Mouse (Mus musculus) ES-E14 (cell line): ENCODE results near the gene Hexim2. TPM values are rescaled to one million over a fixed set of nuclear protein-coding genes. Genes with fewer than 3 reads are reported as not detected.

Experiments
- DNase-seq: peaks from one replicate; pipeline ENCODE4 v3.0.0-alpha.2; 2013; ENCODE audit warnings: low read depth, low spot score
- H3K27ac ChIP-seq: 2 replicates; pipeline ENCODE4 v1.5.1; 2012; ENCODE audit warnings: low read depth, mild to moderate bottlenecking, low read length, moderate library complexity, mixed read lengths; ENCODE audit not compliant: poor library complexity, insufficient read depth, severe bottlenecking
- H3K36me3 ChIP-seq: 2 replicates; pipeline ENCODE4 v1.6.1; 2012; ENCODE audit warnings: mild to moderate bottlenecking, low read length, moderate library complexity, mixed read lengths; ENCODE audit not compliant: control insufficient read depth, poor library complexity, insufficient read depth, severe bottlenecking
- H3K4me1 ChIP-seq, 2 experiments: fragments of 150-350 bp in 1 of 2; sonication (generic) in 1 of 2; 2 replicates each; pipeline ENCODE4 v1.6.1; 2012; ENCODE audit warnings: low read length in 2 of 2, mild to moderate bottlenecking in 1 of 2, mixed read lengths in 1 of 2; ENCODE audit not compliant: control insufficient read depth in 2 of 2, insufficient read depth in 2 of 2, poor library complexity in 1 of 2
- H3K4me3 ChIP-seq, 2 experiments: fragments of 150-350 bp in 1 of 2; sonication (generic) in 1 of 2; 2 replicates each; pipeline ENCODE4 v1.5.1; 2012; ENCODE audit warnings: low read length in 2 of 2, low read depth in 1 of 2, mild to moderate bottlenecking in 1 of 2, mixed read lengths in 1 of 2; ENCODE audit not compliant: insufficient read depth in 1 of 2, poor library complexity in 1 of 2, severe bottlenecking in 1 of 2
- H3K9ac ChIP-seq: 2 replicates; pipeline ENCODE4 v1.6.1; 2012; ENCODE audit warnings: low read depth, mild to moderate bottlenecking, low read length, mixed read lengths; ENCODE audit not compliant: poor library complexity, insufficient read depth, severe bottlenecking
- H3K9me3 ChIP-seq: fragments of 150-350 bp; sonication (generic); 2 replicates; pipeline ENCODE4 v1.6.1; 2012; ENCODE audit warnings: low read depth, mild to moderate bottlenecking, low read length; ENCODE audit not compliant: control insufficient read depth, insufficient read depth
- CHD2 ChIP-seq: IDR thresholded peaks from 2 replicates; pipeline ENCODE4 v1.6.1; 2014; ENCODE audit warnings: mild to moderate bottlenecking, low read depth, low read length, inconsistent platforms
- HCFC1 ChIP-seq: IDR thresholded peaks from 2 replicates; pipeline ENCODE4 v1.6.1; 2012; ENCODE audit warnings: low read length, inconsistent platforms, borderline replicate concordance; ENCODE audit not compliant: insufficient read depth
- MAFK ChIP-seq: IDR thresholded peaks from 2 replicates; pipeline ENCODE4 v1.6.1; 2014; ENCODE audit warnings: mild to moderate bottlenecking, low read depth, low read length, inconsistent platforms; ENCODE audit not compliant: insufficient read depth
- ZC3H11A ChIP-seq: IDR thresholded peaks from 2 replicates; pipeline ENCODE4 v1.6.1; 2012; ENCODE audit warnings: low read depth, mild to moderate bottlenecking, inconsistent platforms, low read length, borderline replicate concordance
- ZNF384 ChIP-seq: IDR thresholded peaks from 2 replicates; pipeline ENCODE4 v1.6.1; 2012; ENCODE audit warnings: low read depth, low read length, inconsistent platforms
- in situ Hi-C, 2 experiments: fragments of 600-800 bp; cut with MboI; formaldehyde crosslinking; loops; one replicate each; pipeline ENCODE4 v1.15.1; 2025; ENCODE audit warnings: low sequenced_read_pairs in 2 of 2, inconsistent platforms in 1 of 2; ENCODE audit not compliant: unreplicated experiment in 2 of 2
- total RNA-seq: library from RNA; depleted of rRNA; stranded (reverse); fragments of 300-350 nt; gene quantifications from 2 replicates; pipeline ENCODE4 v1.2.3, GENCODE M21; 2012

Hexim2 gene
- total RNA-seq, 1 experiment = 9.7 TPM

- in situ Hi-C loops = no loop called here
- Histone ChIP-seq H3K4me1 (peaks cover 2 to 5% of the 10 kb centered on the region in 2 experiments; a peak in 3 of 4 replicates), H3K9ac (peak overlapping the region; percentile 33; the same call in 1 of the 2 replicates), H3K27ac (no peak overlapping the region; the same call in 1 of the 2 replicates), H3K9me3 (no peaks in the 10 kb centered on the region), H3K4me3 (peak overlapping the region in 1 of 2 experiments; percentile 2; a peak in 1 of 4 replicates), H3K36me3 (peaks cover 3% of the 10 kb centered on the region)
- TF ChIP-seq ZNF384 = no peak
- no peak for TF ChIP-seq HCFC1
- TF ChIP-seq ZC3H11A = no peak
- no peak for TF ChIP-seq MAFK
- TF ChIP-seq CHD2 = no peak
- no peak for DNase-seq
Observed at GRCm38 (mm10) chr11:103113771-103114170, 18.5 kb upstream of the Hexim2 start.

- H3K4me1 ChIP-seq = peaks cover 2 to 5% of the 10 kb centered on the region in 2 experiments; a peak in 3 of 4 replicates
- TF ChIP-seq MAFK (peak; percentile 90), HCFC1 (no peak)
- H3K36me3 ChIP-seq = peaks cover 4% of the 10 kb centered on the region
- no peaks in the 10 kb centered on the region for H3K9me3 ChIP-seq
- peak overlapping the region; percentile 68 to 96 for H3K4me3 ChIP-seq
- DNase-seq = no peak
- in situ Hi-C loops = no loop called here
- H3K27ac ChIP-seq = peak overlapping the region; percentile 95
- H3K9ac ChIP-seq = peak overlapping the region; percentile 100
Observed at GRCm38 (mm10) chr11:103114270-103114943, 17.8 kb upstream of the Hexim2 start.

GRCm38 (mm10) chr11:103115163-103116007 is 16.8 kb upstream of the Hexim2 start:
- peaks cover 2 to 5% of the 10 kb centered on the region in 2 experiments; a peak in 3 of 4 replicates for H3K4me1 ChIP-seq
- peak overlapping the region; percentile 100 for H3K9ac ChIP-seq
- in situ Hi-C loops = no loop called here
- peak overlapping the region; percentile 95 for H3K27ac ChIP-seq
- TF ChIP-seq HCFC1 (no peak; the same call in 1 of the 2 replicates), MAFK (no peak), ZC3H11A (no peak), ZNF384 (no peak), CHD2 (no peak; the same call in 1 of the 2 replicates)
- peaks cover 4% of the 10 kb centered on the region for H3K36me3 ChIP-seq
- no peak for DNase-seq
- peak overlapping the region; percentile 68 to 96 for H3K4me3 ChIP-seq
- no peaks in the 10 kb centered on the region for H3K9me3 ChIP-seq

- TF ChIP-seq ZC3H11A (no peak), CHD2 (no peak), ZNF384 (no peak), HCFC1 (peak; percentile 95), MAFK (no peak)
- H3K4me1 ChIP-seq = peaks cover 2 to 4% of the 10 kb centered on the region in 2 experiments; a peak in 2 of 4 replicates
- H3K27ac ChIP-seq = peak within 1 kb of the TSS; percentile 95
- H3K36me3 ChIP-seq = peaks cover 4% of the 10 kb centered on the region
- in situ Hi-C loops = no loop called here
- peak within 1 kb of the TSS; percentile 100 for H3K9ac ChIP-seq
- DNase-seq = peak; percentile 100
- no peaks in the 10 kb centered on the region for H3K9me3 ChIP-seq
- H3K4me3 ChIP-seq = peak within 1 kb of the TSS; percentile 73 to 96
Observed at GRCm38 (mm10) chr11:103116008-103116818, 16.0 kb upstream of the Hexim2 start, which contains the start of gene Hexim1. Hexim1 (plus strand) TSS chr11:103116231.
